Mouse (Mus musculus) midbrain, postnatal 0 days (tissue): ENCODE measurements around the gene Cd27. TPM values are rescaled to one million over a fixed set of nuclear protein-coding genes. Genes with fewer than 3 reads are reported as not detected.

Experiments used
- ATAC-seq: fragments of 200-750 bp; cut with Nextera tagmentation; 2 replicates; pipeline ENCODE4 v1.8.0; 2017; ENCODE audit warnings: moderate number of reproducible peaks, mild to moderate bottlenecking, moderate TSS enrichment, moderate library complexity; ENCODE audit not compliant: low FRiP score
- DNase-seq: peaks from one replicate; pipeline ENCODE4 v3.0.0-alpha.2; 2015; ENCODE audit warnings: low spot score
- H3K27ac ChIP-seq: fragments of 300-500 bp; sonication (generic); 2 replicates; pipeline ENCODE4 v1.5.1; 2014; ENCODE audit warnings: low read depth, mild to moderate bottlenecking, low read length, mixed read lengths
- H3K27me3 ChIP-seq: fragments of 300-500 bp; sonication (generic); 2 replicates; pipeline ENCODE4 v1.6.1; 2014; ENCODE audit warnings: low read length, control low read depth, mixed read lengths; ENCODE audit not compliant: insufficient read depth
- H3K36me3 ChIP-seq: fragments of 300-500 bp; sonication (generic); 2 replicates; pipeline ENCODE4 v1.6.1; 2014; ENCODE audit warnings: low read length, control low read depth, mixed read lengths; ENCODE audit not compliant: insufficient read depth
- H3K4me1 ChIP-seq: fragments of 300-500 bp; sonication (generic); 2 replicates; pipeline ENCODE4 v1.6.1; 2014; ENCODE audit warnings: mild to moderate bottlenecking, control low read depth, antibody characterized with exemption, low read length, mixed read lengths; ENCODE audit not compliant: insufficient read depth
- H3K4me2 ChIP-seq: fragments of 300-500 bp; sonication (generic); 2 replicates; pipeline ENCODE4 v1.6.1; 2014; ENCODE audit warnings: low read depth, mild to moderate bottlenecking, low read length, mixed read lengths; ENCODE audit not compliant: poor library complexity, severe bottlenecking
- H3K4me3 ChIP-seq: fragments of 300-500 bp; sonication (generic); 2 replicates; pipeline ENCODE4 v1.5.1; 2014; ENCODE audit warnings: low read depth, mild to moderate bottlenecking, low read length, moderate library complexity
- H3K9ac ChIP-seq: fragments of 300-500 bp; sonication (generic); replicated peaks from 2 replicates; pipeline ENCODE4 v1.6.1; 2014; ENCODE audit warnings: mild to moderate bottlenecking, low read length, moderate library complexity, mixed read lengths; ENCODE audit not compliant: poor library complexity, severe bottlenecking
- H3K9me3 ChIP-seq: fragments of 300-500 bp; sonication (generic); 2 replicates; pipeline ENCODE4 v1.6.1; 2016; ENCODE audit warnings: low read length, control low read depth
- CTCF ChIP-seq: IDR thresholded peaks from 2 replicates; pipeline ENCODE4 v1.5.1; 2016; ENCODE audit warnings: antibody characterized with exemption, mild to moderate bottlenecking
- WGBS: fragments of 180-500 bp; shearing (Covaris S2); extraction: QIAGEN DNeasy Blood & Tissue Kit; methylation state at CpG from one replicate; pipeline ENCODE4 v1.1.7; 2014; 5-methylcytosine and 5-hydroxymethylcytosine counted together
- polyA plus RNA-seq: library from polyadenylated mRNA; unstranded; fragments of >200 nt; fragmentation: Nextera tagmentation; extraction: Ambion mirVana; gene quantifications from 2 replicates; pipeline ENCODE4 v1.2.1, GENCODE M21; 2015
- total RNA-seq: library from RNA; depleted of rRNA; stranded (reverse); fragments of >200 nt; gene quantifications from 2 replicates; pipeline ENCODE4 v1.2.3, GENCODE M21; 2014

Gene Cd27
- total and polyA plus RNA-seq, 2 experiments from 2014 or later: 0.70 TPM; not detected in 1

- TF ChIP-seq CTCF: no peak
- WGBS: 79% methylated on average over 13 of the region's 13 CpGs
- H3K36me3 ChIP-seq: no peaks in the 10 kb centered on the region
- H3K27ac ChIP-seq: no peak overlapping the region
- H3K4me1 ChIP-seq: no peaks in the 10 kb centered on the region
- ATAC-seq (no peak), DNase-seq (no peak)
- no peaks in the 10 kb centered on the region for H3K27me3 ChIP-seq
- no peak overlapping the region for H3K4me3 ChIP-seq
- H3K9ac ChIP-seq: no peak overlapping the region
- no peak overlapping the region for H3K4me2 ChIP-seq
- H3K9me3 ChIP-seq: no peaks in the 10 kb centered on the region
Observed at GRCm38 (mm10) chr6:125266091-125266490, 29.3 kb upstream of the Cd27 start.

GRCm38 (mm10) chr6:125265239-125265638 is 28.4 kb upstream of the Cd27 start:
- DNase-seq (no peak), ATAC-seq (no peak)
- Histone ChIP-seq H3K4me2 (no peak overlapping the region), H3K36me3 (no peaks in the 10 kb centered on the region), H3K27me3 (no peaks in the 10 kb centered on the region), H3K9ac (no peak overlapping the region), H3K4me3 (no peak overlapping the region), H3K27ac (no peak overlapping the region), H3K9me3 (no peaks in the 10 kb centered on the region), H3K4me1 (no peaks in the 10 kb centered on the region)
- no peak for TF ChIP-seq CTCF
- 50% methylated on average over 10 of the region's 10 CpGs for WGBS

GRCm38 (mm10) chr6:125264219-125264618 is 27.4 kb upstream of the Cd27 start:
- no peak for TF ChIP-seq CTCF
- H3K9ac ChIP-seq: no peak overlapping the region
- 91% methylated on average over 9 of the region's 9 CpGs for WGBS

GRCm38 (mm10) chr6:125260006-125260555 is 23.3 kb upstream of the Cd27 start:
- H3K27ac ChIP-seq: no peak overlapping the region
- H3K27me3 ChIP-seq: no peaks in the 10 kb centered on the region
- no peak for DNase-seq
- H3K4me2 ChIP-seq: no peak overlapping the region
- no peak overlapping the region for H3K4me3 ChIP-seq
- H3K4me1 ChIP-seq: no peaks in the 10 kb centered on the region
- H3K9ac ChIP-seq: no peak overlapping the region
- no peaks in the 10 kb centered on the region for H3K9me3 ChIP-seq
- ATAC-seq: no peak
- 82% methylated on average over 10 of the region's 10 CpGs for WGBS
- no peak for TF ChIP-seq CTCF
- no peaks in the 10 kb centered on the region for H3K36me3 ChIP-seq

More at GRCm38 (mm10) chr6:125264219-125264618, 27.4 kb upstream of the Cd27 start:
- ATAC-seq (no peak), DNase-seq (no peak)
- H3K27ac ChIP-seq: no peak overlapping the region
- no peak overlapping the region for H3K4me2 ChIP-seq
- H3K4me1 ChIP-seq: no peaks in the 10 kb centered on the region
- no peaks in the 10 kb centered on the region for H3K36me3 ChIP-seq
- H3K27me3 ChIP-seq: no peaks in the 10 kb centered on the region
- no peak overlapping the region for H3K4me3 ChIP-seq
- no peaks in the 10 kb centered on the region for H3K9me3 ChIP-seq

- no peak for ATAC-seq
- no peak for TF ChIP-seq CTCF
- Histone ChIP-seq H3K36me3 (no peaks in the 10 kb centered on the region), H3K27me3 (no peaks in the 10 kb centered on the region), H3K4me1 (no peaks in the 10 kb centered on the region), H3K9ac (no peak overlapping the region), H3K9me3 (no peaks in the 10 kb centered on the region), H3K4me3 (no peak overlapping the region), H3K4me2 (no peak overlapping the region), H3K27ac (no peak overlapping the region)
- WGBS: 82% methylated on average over 8 of the region's 8 CpGs
- no peak for DNase-seq
Observed at GRCm38 (mm10) chr6:125256222-125256966, 19.6 kb upstream of the Cd27 start.

GRCm38 (mm10) chr6:125255516-125256044 is 18.8 kb upstream of the Cd27 start:
- DNase-seq (no peak), ATAC-seq (no peak)
- no peaks in the 10 kb centered on the region for H3K9me3 ChIP-seq
- no peak overlapping the region for H3K4me2 ChIP-seq
- TF ChIP-seq CTCF: no peak
- H3K36me3 ChIP-seq: no peaks in the 10 kb centered on the region
- no peak overlapping the region for H3K9ac ChIP-seq
- H3K27ac ChIP-seq: no peak overlapping the region
- no peaks in the 10 kb centered on the region for H3K27me3 ChIP-seq
- WGBS: 86% methylated on average over 7 of the region's 7 CpGs
- H3K4me1 ChIP-seq: no peaks in the 10 kb centered on the region
- H3K4me3 ChIP-seq: no peak overlapping the region
